11 mouse cellular contexts compared by ENCODE assay signal in the genomic region with DNA sequence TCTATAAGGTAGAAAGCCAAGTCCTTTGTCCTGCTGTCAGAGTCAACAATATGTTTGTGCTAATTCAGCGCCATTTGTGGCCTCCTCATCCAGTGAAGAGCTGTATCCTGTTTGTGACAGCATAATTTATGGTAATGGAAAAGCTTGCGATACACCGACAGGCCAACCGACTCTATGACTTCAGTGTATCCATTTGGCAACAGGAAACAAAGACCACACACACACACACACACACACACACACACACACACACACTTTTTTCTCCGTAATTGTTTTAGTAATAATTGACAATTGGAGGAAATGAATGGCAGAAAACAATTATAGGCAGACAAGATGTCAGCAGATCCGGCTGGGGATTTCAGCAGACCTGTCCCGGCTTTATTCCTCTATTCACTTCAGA. TPM values are rescaled to one million over a fixed set of nuclear protein-coding genes. Genes with fewer than 3 reads are reported as not detected.
DNase-seq lines count a peak whose midpoint lies in the region; ATAC-seq and TF ChIP-seq lines count a peak whose summit lies in the region.
"Had no signal": no experiment of that assay in that cellular context is flagged by ENCODE, and none has a peak within 500 bp of the region (broad histone marks: within the 10 kb centered on the region; RNA-seq: fewer than 3 reads in every experiment).

No protein-coding gene starts in this region.

- TF ChIP-seq POLR2A in brain, embryonic 14.5 days (IDR thresholded peaks at IDR 0.05; ENCODE audit: borderline replicate concordance, extremely low read depth, insufficient read depth, insufficient read length, poor library complexity, severe bottlenecking) = no peak

- peak; percentile 45 for DNase-seq in heart, adult 8-10 months (ENCODE audit: low spot score)
- no peak for DNase-seq in heart, embryonic 10.5 days (ENCODE audit: low spot score)
- DNase-seq in brain, embryonic 14.5 days (ENCODE audit: low read depth) = peak; percentile 53
- DNase-seq in hindbrain, postnatal 0 days (ENCODE audit: low spot score) = peak; percentile 17
- DNase-seq in lung, postnatal 25 days (ENCODE audit: low spot score) = peak; percentile 56
- no peak for DNase-seq in left cerebral cortex, adult 11 months (ENCODE audit: low spot score)
- no peak for DNase-seq in cerebellum, postnatal 4 days (ENCODE audit: low spot score in 2 of 2)
- no peak for DNase-seq in right cerebral cortex, postnatal 10 days (ENCODE audit: low spot score in 2 of 2)
- DNase-seq: adrenal gland, adult 8-10 months; layer of hippocampus, adult 9-11 months had no signal

- H3K9me3 ChIP-seq in heart, embryonic 10.5 days = no peaks in the 10 kb centered on the region
- H3K9me3 ChIP-seq in hindbrain, postnatal 0 days (ENCODE audit: low read length) = no peaks in the 10 kb centered on the region

- no peak overlapping the region for H3K4me2 ChIP-seq in hindbrain, postnatal 0 days (ENCODE audit: low read depth, low read length)

- peaks cover 26% of the 10 kb centered on the region for H3K4me1 ChIP-seq in heart, embryonic 10.5 days
- H3K4me1 ChIP-seq in hindbrain, postnatal 0 days (ENCODE audit: insufficient read depth, low read length) = no peaks in the 10 kb centered on the region

- peak; percentile 61; the same call in 1 of the 2 replicates for ATAC-seq in hindbrain, postnatal 0 days

- H3K9ac ChIP-seq in hindbrain, postnatal 0 days (replicated peaks; ENCODE audit: low read length) = no peak overlapping the region
- H3K9ac ChIP-seq: liver, embryonic 14.5 days had no signal

- no peaks in the 10 kb centered on the region for H3K27me3 ChIP-seq in heart, embryonic 10.5 days (ENCODE audit: insufficient read depth, poor library complexity, severe bottlenecking)
- no peaks in the 10 kb centered on the region for H3K27me3 ChIP-seq in hindbrain, postnatal 0 days (ENCODE audit: insufficient read depth, low read length)

- TF ChIP-seq CTCF in brain, embryonic 14.5 days (IDR thresholded peaks at IDR 0.05; ENCODE audit: borderline replicate concordance, extremely low read depth, insufficient read depth, insufficient read length) = no peak
- TF ChIP-seq CTCF in hindbrain, postnatal 0 days (IDR thresholded peaks at IDR 0.05; ENCODE audit: low read depth) = no peak

- 0 out of 2 replicates have a peak, but pooled peaks cover 2% of the 10 kb centered on the region for H3K36me3 ChIP-seq in heart, embryonic 10.5 days
- H3K36me3 ChIP-seq in hindbrain, postnatal 0 days (ENCODE audit: insufficient read depth, low read length) = no peaks in the 10 kb centered on the region

- no peak overlapping the region for H3K4me3 ChIP-seq in heart, embryonic 10.5 days
- H3K4me3 ChIP-seq in hindbrain, postnatal 0 days (ENCODE audit: low read length) = no peak overlapping the region

- no peak overlapping the region for H3K27ac ChIP-seq in heart, embryonic 10.5 days
- no peak overlapping the region for H3K27ac ChIP-seq in hindbrain, postnatal 0 days
- H3K27ac ChIP-seq: liver, embryonic 14.5 days had no signal

- 65% methylated on average over 7 of the region's 7 CpGs for WGBS in heart, embryonic 10.5 days
- 42% methylated on average over 7 of the region's 7 CpGs for WGBS in hindbrain, postnatal 0 days

RNA-seq across cellular contexts. Expression of gene Rasgrp3, which starts 4.9 kb away (rescaled TPM):
- total RNA-seq in heart, adult 8-10 months (2022) = 10 to 100 TPM; 19.3 to 34.3 (median 30.2) TPM
- 15.4 and 18.5 TPM in 2 replicates for polyA plus RNA-seq in heart, embryonic 10.5 days (2016; fragmentation: Nextera tagmentation; extraction: Ambion mirVana)
- polyA plus RNA-seq in brain, embryonic 14.5 days (2012; rRNA removed) = 4.7 and 6.6 TPM in 2 replicates
- total RNA-seq in hindbrain, postnatal 0 days (2014; rRNA removed) = 2.1 and 3.3 TPM in 2 replicates
- 5.1 and 5.9 TPM in 2 replicates for polyA plus RNA-seq in hindbrain, postnatal 0 days (2015; fragmentation: Nextera tagmentation; extraction: Ambion mirVana)

Comparison
In these comparisons a context has a peak if more than half of its experiments do, and no peak if none do; other contexts are left out.
1. DNase-seq: peak in heart, adult 8-10 months (single experiment), brain, embryonic 14.5 days (single experiment), hindbrain, postnatal 0 days (single experiment) and lung, postnatal 25 days (single experiment); none in heart, embryonic 10.5 days (single experiment), left cerebral cortex, adult 11 months (single experiment), cerebellum, postnatal 4 days (0 of 2) and right cerebral cortex, postnatal 10 days (0 of 2).